Mouse (Mus musculus): ENCODE results near the gene Elp6. TPM values are rescaled to one million over a fixed set of nuclear protein-coding genes. Genes with fewer than 3 reads are reported as not detected.

The Elp6 gene
- polyA plus RNA-seq, 2 experiments, result 25.3 to 36.1 TPM

GRCm38 (mm10) chr9:110369860-110370259 lies 64.9 kb downstream of the Elp6 start:
- Histone ChIP-seq H3K4me3 (replicated peaks; ENCODE audit: low read length) (no peak overlapping the region), H3K9me3 (ENCODE audit: control insufficient read depth, low read length) (no peaks in the 10 kb centered on the region), H3K4me1 (ENCODE audit: control insufficient read depth, insufficient read depth, low read length) (no peaks in the 10 kb centered on the region), H3K27me3 (ENCODE audit: control insufficient read depth, insufficient read depth, low read length) (no peaks in the 10 kb centered on the region), H3K4me2 (replicated peaks; ENCODE audit: low read depth, low read length, severe bottlenecking) (no peak overlapping the region), H3K9ac (ENCODE audit: low read depth, low read length, severe bottlenecking) (no peak overlapping the region), H3K27ac (replicated peaks; ENCODE audit: low read depth, low read length) (no peak overlapping the region), H3K36me3 (ENCODE audit: control insufficient read depth, insufficient read depth, low read length) (peaks cover 33% of the 10 kb centered on the region)
- WGBS, result 74% methylated on average over 3 of the region's 3 CpGs
- TF ChIP-seq POLR2A (IDR thresholded peaks at IDR 0.05; ENCODE audit: borderline replicate concordance, extremely low read depth, insufficient read depth, insufficient read length), result no peak
- ATAC-seq (ENCODE audit: low FRiP score, low read depth), result no peak
- no peak for DNase-seq (ENCODE audit: low spot score)

Small RNAs within 50 kb of the gene (microRNA-seq; reads per million reads assigned to microRNA genes)
- gene Mir6236, result 19.5 reads per million, percentile 30 among the genes with 10 or more reads in this experiment

Other genes with a start within 250 kb of the Elp6 start
- 67.2 and 72.8 TPM in 2 replicates for gene Smarcc1, start 187.5 kb upstream of the Elp6 start, polyA plus RNA-seq (2012; rRNA removed)
- gene Smarcc1, start 187.5 kb upstream of the Elp6 start, polyA plus RNA-seq (2014; fragmentation: Nextera tagmentation; extraction: Ambion mirVana), result 132 and 144 TPM in 2 replicates
- gene Dhx30, start 187.3 kb upstream of the Elp6 start, polyA plus RNA-seq (2012; rRNA removed), result 121 and 132 TPM in 2 replicates
- gene Dhx30, start 187.3 kb upstream of the Elp6 start, polyA plus RNA-seq (2014; fragmentation: Nextera tagmentation; extraction: Ambion mirVana), result 120 and 135 TPM in 2 replicates
- gene Cspg5, start 61.4 kb upstream of the Elp6 start, polyA plus RNA-seq (2012; rRNA removed), result 10.0 and 11.0 TPM in 2 replicates
- gene Cspg5, start 61.4 kb upstream of the Elp6 start, polyA plus RNA-seq (2014; fragmentation: Nextera tagmentation; extraction: Ambion mirVana), result 6.4 and 7.6 TPM in 2 replicates
- gene Scap, start 28.1 kb downstream of the Elp6 start, polyA plus RNA-seq (2012; rRNA removed), result 30.3 and 36.9 TPM in 2 replicates
- gene Scap, start 28.1 kb downstream of the Elp6 start, polyA plus RNA-seq (2014; fragmentation: Nextera tagmentation; extraction: Ambion mirVana), result 28.4 and 33.5 TPM in 2 replicates
- gene Ptpn23, start 103.0 kb downstream of the Elp6 start, polyA plus RNA-seq (2012; rRNA removed), result 44.5 and 53.2 TPM in 2 replicates
- gene Ptpn23, start 103.0 kb downstream of the Elp6 start, polyA plus RNA-seq (2014; fragmentation: Nextera tagmentation; extraction: Ambion mirVana), result 18.5 and 22.4 TPM in 2 replicates
- gene Ngp, start 114.6 kb downstream of the Elp6 start, polyA plus RNA-seq (2012; rRNA removed), result 1.5 and 3.8 TPM in 2 replicates
- 2.2 and 5.9 TPM in 2 replicates for gene Ngp, start 114.6 kb downstream of the Elp6 start, polyA plus RNA-seq (2014; fragmentation: Nextera tagmentation; extraction: Ambion mirVana)
- 21.0 and 23.9 TPM in 2 replicates for gene Klhl18, start 171.5 kb downstream of the Elp6 start, polyA plus RNA-seq (2012; rRNA removed)
- gene Klhl18, start 171.5 kb downstream of the Elp6 start, polyA plus RNA-seq (2014; fragmentation: Nextera tagmentation; extraction: Ambion mirVana), result 11.0 and 11.7 TPM in 2 replicates
- 0.94 and 1.1 TPM in 2 replicates for gene Kif9, start 171.8 kb downstream of the Elp6 start, polyA plus RNA-seq (2012; rRNA removed)
- 0.77 and 1.2 TPM in 2 replicates for gene Kif9, start 171.8 kb downstream of the Elp6 start, polyA plus RNA-seq (2014; fragmentation: Nextera tagmentation; extraction: Ambion mirVana)
- 86.3 and 86.5 TPM in 2 replicates for gene Setd2, start 227.4 kb downstream of the Elp6 start, polyA plus RNA-seq (2012; rRNA removed)
- 52.7 and 58.0 TPM in 2 replicates for gene Setd2, start 227.4 kb downstream of the Elp6 start, polyA plus RNA-seq (2014; fragmentation: Nextera tagmentation; extraction: Ambion mirVana)